Mouse (Mus musculus) MEL (cell line): ENCODE measurements at regions not wholly inside any gene's neighbourhood (a gene's known extent, or its start where the extent isn't known, plus 50 kb on each side); places are given as distances from the start of the nearest gene placed in this dataset.

ENCODE experiments used
- CTCF ChIP-seq, 3 experiments: IDR thresholded peaks in 2 of 3; conservative IDR thresholded peaks in 1 of 3; 2 replicates each; pipeline ENCODE4 v1.5.1; 2011 to 2012; ENCODE audit warnings: low read length in 3 of 3, low read depth in 2 of 3, mild to moderate bottlenecking in 2 of 3, improper control_type of control experiment in 1 of 3, inconsistent platforms in 1 of 3, mixed read lengths in 1 of 3, moderate library complexity in 1 of 3; ENCODE audit not compliant: control insufficient read depth in 1 of 3, insufficient read depth in 1 of 3, poor library complexity in 1 of 3, severe bottlenecking in 1 of 3
- GATA1 ChIP-seq: IDR thresholded peaks from 2 replicates; pipeline ENCODE4 v1.6.1; 2011; ENCODE audit warnings: low read depth, low read length, improper control_type of control experiment
- KAT2A ChIP-seq: conservative IDR thresholded peaks from 2 replicates; pipeline ENCODE4 v1.6.1; 2012; ENCODE audit warnings: low read depth, low read length, improper control_type of control experiment, inconsistent platforms
- MAZ ChIP-seq: IDR thresholded peaks from 2 replicates; pipeline ENCODE4 v1.6.1; 2012; ENCODE audit warnings: low read depth, mild to moderate bottlenecking, inconsistent platforms, low read length, improper control_type of control experiment
- MXI1 ChIP-seq: IDR thresholded peaks from 2 replicates; pipeline ENCODE4 v1.6.1; 2011; ENCODE audit warnings: mild to moderate bottlenecking, low read depth, low read length, improper control_type of control experiment

DNA sequence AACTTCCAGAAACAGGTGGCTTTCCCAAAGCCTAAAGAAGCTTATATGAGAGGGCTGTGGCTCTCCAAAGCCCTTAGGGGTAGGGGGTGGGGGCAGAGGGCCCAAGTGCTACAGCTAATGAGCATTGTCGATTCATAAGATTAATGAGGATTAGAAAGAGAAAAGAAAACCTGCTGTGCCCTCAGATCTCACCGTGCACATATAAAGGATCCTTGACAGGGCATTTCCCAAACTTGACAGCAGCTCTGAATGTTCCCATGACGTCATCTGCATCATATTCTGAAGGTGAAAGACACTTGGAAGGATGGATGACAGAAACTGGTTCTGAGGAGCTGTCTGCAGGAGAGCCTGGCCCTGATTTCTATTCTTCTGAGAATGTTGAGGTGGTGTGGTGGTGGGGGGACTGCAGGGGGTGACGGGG, 292.4 kb downstream of the Matn1 start:
- TF ChIP-seq GATA1 (no peak), CTCF (IDR thresholded peaks at IDR 0.05 in 2 of 3, conservative IDR thresholded peaks at IDR 0.05 in 1 of 3; ENCODE audit: control insufficient read depth in 1 of 3, insufficient read depth in 1 of 3, low read depth in 2 of 3, low read length in 3 of 3, poor library complexity in 1 of 3, severe bottlenecking in 1 of 3) (no peak), MXI1 (no peak), MAZ (no peak), KAT2A (no peak)
